Mouse (Mus musculus): ENCODE measurements at regions not wholly inside any gene's neighbourhood (a gene's known extent, or its start where the extent isn't known, plus 50 kb on each side); places are given as distances from the start of the nearest gene placed in this dataset.

DNA sequence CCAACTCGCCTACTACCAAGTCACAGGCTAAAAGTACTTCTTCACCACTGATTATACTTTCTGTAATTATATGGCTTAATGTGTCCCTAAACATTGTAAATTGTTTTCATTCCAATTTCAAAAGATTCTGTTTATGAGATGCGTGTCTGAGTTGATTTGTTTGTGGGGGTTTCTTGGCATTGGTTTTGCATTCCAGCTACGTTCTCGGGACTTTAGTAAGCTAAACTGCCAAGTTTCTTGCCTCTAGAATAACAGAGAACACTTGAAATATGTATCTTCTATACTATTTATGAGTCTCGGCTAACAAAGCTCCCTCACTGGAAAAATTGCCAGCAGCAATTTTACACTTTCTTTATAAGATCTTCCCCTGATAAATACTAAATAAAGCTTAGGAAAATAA is 609.2 kb upstream of the Alcam start:
- no peak for ATAC-seq (replicated peaks; ENCODE audit: low read depth, poor library complexity, severe bottlenecking)

DNA sequence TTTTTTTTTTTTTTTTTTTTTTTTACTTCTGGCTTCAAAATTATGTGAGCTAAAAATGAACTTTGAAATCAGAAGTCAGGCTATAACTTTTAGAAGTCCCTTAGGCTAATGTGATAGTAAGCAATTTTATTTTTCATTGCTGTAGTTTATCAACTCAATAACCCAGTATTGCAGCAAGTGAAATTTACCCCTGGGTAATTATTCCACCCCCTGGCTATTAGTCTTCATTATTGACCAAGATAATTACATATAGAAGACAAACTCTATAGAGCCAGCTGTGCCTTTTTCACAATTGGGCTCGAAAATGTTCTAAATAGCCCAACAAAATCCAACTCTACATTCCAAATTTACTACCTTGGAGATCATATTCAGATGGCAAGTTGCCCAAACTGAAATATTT is 572.2 kb upstream of the Alcam start:
- no peak for ATAC-seq (replicated peaks; ENCODE audit: low read depth, poor library complexity, severe bottlenecking)

DNA sequence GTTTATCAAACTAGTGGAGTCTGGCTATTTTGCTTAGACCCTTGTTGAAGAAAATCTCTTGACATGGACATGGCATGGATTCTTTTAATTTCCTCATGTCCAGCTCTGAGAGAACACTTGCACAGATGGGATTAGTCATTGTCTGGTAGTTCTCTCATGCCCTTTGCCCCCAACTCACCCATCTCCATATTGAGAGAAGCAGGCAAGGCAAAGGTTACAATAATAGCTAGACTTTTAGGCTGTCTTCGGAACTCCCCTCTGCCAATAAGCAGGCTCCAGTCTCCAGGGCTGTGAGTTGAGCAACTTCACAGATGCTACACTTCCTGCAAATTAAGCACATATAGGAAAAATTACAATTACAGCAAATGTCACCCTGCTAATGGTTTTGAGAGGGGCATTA is 558.0 kb upstream of the Alcam start:
- no peak for ATAC-seq (replicated peaks; ENCODE audit: low read depth, poor library complexity, severe bottlenecking)

DNA sequence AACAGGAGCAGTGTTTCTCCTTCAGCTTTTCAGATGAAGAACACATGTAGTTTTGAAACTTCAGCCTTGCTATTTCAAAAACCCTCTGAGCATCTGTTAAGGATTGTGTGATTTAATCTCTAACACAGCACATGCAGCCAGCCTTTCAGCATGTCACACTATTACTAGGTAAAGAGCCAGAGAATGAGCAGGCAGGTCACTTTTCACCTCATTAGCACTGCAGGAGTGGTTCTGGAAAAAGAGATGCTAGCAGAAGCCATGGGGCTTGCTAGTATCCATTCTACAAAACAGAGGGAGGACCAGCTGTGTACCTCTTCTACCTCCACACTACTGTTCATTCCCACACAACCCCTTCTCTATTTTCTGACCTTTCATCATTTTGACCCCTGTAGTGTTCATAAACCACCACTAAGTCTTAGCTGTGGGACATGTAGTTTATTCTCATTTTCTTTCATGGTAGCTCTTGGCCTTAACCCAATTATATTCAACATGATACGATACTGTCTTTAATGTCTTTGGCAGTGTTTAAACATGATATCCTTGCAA is 535.1 kb upstream of the Alcam start:
- ATAC-seq (replicated peaks; ENCODE audit: low read depth, poor library complexity, severe bottlenecking) = no peak

DNA sequence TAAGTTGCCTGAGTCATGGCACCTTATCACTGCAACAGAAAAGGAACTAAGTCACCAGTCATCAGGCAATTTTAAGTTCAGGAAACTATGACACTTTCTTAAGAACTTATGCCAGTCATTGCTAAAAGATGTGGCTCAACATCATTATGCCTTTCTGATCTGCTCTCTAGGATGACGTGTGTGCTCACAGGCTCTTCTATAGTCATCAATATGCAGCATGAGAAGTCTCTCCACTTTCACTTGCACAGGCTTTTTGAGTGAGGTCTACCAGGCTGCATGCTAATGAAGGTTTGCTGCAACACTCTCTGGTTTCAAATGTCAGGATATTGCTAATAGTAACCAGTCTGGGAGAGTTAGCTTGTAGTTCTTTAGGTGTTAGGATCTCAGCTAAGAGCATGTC is 530.5 kb upstream of the Alcam start:
- ATAC-seq (replicated peaks; ENCODE audit: low read depth, poor library complexity, severe bottlenecking) = no peak

DNA sequence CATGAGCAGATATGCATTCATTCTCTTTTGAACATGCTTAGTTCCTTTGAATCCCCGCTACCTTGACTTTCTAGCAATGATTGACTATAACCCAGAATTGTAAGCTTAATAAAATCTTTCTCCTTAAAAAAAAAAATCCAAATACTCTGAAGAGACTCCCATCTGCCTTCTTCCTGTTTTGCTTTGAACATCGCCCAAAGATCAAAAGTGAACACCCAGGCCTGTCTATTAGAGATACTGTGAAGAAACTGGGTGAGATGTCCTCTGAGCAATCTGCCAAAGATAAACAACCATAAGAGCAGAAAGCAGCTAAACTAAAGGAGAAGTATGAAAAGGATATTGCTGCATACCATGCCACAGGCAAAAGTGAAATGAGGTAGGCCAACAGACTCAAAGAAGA is 527.1 kb upstream of the Alcam start:
- no peak for ATAC-seq (replicated peaks; ENCODE audit: low read depth, poor library complexity, severe bottlenecking)

DNA sequence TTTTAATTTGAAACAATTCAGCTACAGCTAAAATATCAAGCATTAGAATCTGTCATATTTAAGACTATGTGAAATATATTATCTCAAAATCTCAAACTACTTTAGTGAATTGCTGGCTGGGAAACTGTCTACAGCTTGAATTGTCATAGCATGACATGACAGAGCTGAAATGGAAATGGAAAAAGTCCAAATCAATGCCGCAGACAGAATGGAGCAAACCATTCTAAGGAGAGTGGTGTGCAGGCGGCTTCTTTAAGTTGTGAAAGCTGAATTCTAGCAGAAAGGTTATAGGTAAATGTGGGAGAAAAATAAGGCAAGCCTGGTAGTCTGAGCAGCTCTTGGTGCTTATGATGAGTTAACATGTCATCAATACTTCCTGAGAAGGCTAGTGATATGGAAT is 518.9 kb upstream of the Alcam start:
- ATAC-seq (replicated peaks; ENCODE audit: low read depth, poor library complexity, severe bottlenecking) = no peak

DNA sequence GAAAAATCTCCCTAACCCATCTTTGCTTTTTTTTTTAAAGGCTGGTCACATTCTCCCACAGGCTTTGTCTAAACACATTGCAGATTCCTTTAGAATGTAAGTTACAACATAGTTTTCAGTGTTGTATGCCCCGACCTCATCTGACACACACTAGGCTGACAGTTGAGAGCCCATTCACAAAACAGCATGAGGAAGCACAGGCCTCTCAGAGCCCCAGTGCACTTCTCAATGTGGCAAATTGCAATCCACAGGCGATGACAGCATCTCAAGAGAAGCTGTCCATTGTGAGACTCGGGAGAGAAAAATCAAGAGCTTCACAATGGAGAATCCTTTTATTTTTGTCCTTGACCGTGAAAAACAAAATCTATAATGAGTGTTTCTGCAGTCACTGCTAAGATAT is 493.8 kb upstream of the Alcam start:
- no peak for ATAC-seq (replicated peaks; ENCODE audit: low read depth, poor library complexity, severe bottlenecking)

DNA sequence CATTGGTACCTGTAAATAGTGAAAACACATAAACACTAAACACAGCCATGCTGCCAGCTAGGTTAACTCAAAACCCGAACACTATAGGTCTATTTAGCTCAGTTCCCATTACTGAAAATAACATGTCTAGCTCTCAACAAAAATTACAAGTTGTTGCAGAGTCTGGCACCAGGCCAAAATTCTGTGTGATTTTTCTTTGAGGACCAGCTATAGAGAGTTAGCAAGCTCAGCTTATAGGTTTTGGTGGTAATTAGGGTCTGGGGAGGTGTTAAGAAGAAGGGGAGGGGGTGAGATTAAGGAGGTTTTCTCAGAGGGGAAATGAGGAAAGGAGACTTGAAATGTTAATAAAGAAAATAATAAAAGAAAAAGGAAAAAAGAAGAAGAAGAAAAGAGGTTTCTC is 480.9 kb upstream of the Alcam start:
- no peak for ATAC-seq (replicated peaks; ENCODE audit: low read depth, poor library complexity, severe bottlenecking)

DNA sequence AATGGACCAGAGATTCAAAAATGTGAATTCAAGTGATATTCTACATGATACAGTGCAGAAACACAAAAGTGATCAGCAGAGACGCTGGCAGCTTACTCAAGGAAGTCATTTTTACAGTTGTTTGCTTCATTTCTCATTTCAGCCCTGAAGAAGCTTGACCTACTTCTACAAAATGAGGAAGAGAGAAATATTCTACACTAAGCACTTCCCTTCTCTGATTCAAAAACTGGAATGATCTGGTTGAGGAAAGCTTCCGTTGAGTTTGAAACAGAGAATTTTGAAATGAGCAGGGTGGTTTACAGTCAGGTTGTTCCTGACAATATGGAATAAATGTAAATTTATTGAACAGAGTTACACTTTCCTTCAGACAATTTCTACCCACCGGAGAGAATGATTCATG is 478.1 kb upstream of the Alcam start:
- peak; percentile 54; the same call in 1 of the 2 replicates for ATAC-seq (replicated peaks; ENCODE audit: low read depth, poor library complexity, severe bottlenecking)

DNA sequence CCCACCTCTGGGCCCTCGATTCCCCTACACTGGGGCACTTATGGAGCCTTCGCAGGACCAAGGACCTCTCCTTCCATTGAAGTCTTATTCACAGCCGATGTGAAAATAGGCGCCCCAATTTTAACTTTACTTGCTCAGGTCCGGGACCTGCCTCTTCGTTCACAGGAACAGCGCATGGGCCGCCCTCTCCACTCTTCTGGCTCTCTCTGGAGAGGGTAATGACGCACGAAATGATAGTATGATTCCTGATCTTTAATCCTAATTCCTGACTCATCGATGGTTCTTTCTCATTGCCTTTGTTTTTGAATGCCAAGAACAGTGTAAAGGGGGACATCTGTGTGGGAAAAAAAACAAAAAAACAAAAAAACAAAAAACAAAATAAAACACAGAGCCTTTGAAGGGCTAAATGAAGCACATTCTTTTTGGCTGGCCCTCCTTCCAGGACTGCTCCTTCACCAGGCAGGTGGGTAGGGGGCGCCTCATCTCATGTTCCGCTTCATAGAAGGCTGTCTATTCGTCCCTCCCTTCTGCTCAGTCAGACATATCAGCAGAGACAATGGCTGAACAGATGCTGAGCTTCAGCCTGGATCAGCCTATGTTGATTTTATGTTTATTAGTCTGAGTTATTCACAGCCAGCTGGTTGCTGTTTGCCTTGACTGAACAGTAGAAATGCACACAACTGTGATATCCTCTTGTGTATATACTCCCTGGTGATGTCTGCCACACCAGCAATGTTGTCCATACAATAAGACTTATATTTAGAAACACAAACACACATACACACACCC is 438.8 kb upstream of the Alcam start:
- ATAC-seq (replicated peaks; ENCODE audit: low read depth, poor library complexity, severe bottlenecking) = no peak

DNA sequence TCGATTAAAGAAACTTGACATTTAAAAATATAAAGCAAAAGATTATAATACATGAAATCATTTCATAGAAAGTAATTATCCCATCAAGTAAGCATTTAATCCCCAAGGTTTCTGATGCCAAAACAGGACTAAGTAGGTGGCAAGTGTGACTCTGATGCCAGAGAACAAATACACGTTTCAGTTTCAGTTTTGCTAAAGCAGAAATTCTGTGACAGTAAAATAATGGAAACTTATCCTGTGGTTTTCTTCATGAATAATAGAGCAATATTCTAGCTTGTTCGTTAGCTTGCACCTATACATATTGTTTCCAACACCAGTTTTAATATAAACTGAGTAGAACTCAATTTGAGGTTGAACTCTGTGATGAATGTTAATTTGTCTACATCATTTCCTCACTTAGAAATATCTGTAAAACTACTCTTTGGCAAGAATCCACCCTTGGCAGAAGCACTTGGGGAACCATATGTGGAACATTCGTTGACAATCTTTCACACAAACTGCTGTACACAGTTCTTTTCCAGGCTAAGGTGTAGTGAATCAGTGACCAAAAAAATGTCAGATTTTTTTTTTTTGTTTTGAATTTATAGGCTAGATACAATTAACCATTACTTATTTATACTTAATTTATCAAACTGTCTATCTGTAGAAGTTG is 425.7 kb upstream of the Alcam start:
- peak; percentile 50 for ATAC-seq (replicated peaks; ENCODE audit: low read depth, poor library complexity, severe bottlenecking)

DNA sequence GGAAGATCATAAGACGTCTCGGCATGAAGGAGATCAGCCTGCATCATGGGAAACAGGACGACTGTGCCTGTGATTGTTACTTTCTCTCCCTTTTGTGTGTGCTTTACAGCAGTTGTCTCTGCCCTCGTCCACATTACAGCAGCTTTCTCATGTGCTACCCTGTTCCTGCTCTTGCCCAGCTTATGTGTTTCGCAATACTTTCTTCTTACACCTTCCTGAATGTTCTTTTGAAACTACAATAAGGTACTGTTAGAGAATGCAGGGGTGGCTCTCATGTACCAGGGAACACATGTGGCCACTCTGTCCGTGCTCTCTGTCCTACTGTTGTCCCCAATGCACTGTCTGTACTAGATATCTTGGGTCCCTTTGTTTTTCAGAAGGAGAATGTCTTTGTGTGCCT is 414.0 kb upstream of the Alcam start:
- 0 out of 2 replicates have a peak, but pooled peaks have one; percentile 42 for ATAC-seq (replicated peaks; ENCODE audit: low read depth, poor library complexity, severe bottlenecking)

DNA sequence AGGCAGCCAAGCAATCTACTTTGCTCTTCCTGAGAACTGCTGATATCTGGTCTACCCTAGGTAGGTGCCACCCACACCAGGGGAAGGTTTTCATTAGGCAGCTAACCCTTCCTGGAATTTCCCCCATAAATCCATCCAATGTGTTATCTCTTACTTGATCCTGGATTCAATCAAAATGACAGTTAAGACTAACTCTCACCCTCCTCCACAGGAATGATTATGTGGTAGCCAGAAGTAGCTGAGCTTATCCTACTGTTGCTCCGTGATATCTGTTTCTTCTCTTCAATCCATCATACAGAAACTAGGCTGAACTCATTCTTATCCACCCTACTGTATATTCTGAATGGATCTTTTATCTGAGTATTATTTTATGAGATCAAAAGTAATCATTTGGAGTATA is 409.7 kb upstream of the Alcam start:
- no peak for ATAC-seq (replicated peaks; ENCODE audit: low read depth, poor library complexity, severe bottlenecking)

DNA sequence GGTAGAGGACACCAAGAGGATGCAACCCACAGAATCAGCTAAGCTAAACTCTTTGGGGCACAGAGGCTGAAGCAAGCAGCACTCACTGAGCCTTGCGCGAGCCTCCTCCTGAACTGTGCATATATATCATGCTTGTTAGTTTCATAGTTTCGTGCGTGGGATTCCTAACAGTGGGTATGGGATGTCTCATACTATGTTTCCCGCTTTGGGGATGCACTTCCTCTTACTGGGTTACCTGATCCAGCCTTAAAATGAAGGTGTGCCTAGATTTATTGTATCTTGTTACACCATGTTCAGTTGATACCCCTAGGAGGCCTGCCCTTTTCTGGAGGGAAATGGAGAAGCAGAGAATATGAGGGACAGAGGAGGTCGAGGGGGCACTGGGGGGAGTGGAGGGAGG is 407.4 kb upstream of the Alcam start:
- ATAC-seq (replicated peaks; ENCODE audit: low read depth, poor library complexity, severe bottlenecking) = no peak

DNA sequence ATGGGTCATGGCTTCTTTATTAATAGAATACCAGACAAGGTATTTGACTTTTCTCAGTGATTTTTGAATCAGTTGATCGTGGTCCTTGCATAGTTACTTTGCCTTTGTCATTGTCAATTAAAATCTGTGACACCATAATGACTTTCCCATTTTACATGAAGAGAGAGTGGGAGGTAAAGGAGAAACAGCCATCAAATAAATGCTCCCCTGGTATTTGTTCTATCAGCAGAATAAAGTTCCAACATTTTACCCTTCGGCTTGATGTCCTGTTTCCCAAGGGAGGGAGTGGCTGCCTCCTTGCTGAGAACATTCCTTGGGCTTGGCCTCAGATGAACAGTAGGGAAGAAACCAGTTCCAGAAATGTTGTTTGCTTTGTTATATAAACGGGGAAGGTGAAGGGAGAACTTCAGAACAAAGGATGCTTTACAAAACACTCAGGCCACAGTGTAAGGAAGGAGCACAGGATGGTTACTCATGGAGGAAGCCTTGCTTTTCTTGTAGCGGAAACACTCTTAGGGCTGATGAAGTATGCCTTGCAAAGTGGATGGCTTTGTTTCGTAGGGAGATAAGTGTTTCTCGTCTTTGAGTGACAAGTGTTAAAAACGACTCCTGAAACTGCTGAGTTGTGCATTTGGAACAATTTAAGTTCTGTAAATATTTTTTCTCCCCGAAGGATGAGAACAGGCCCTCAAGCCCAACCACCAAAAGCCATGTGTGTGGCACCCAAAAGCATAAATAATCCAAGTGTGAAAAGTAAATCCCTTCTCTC is 404.8 kb upstream of the Alcam start:
- ATAC-seq (replicated peaks; ENCODE audit: low read depth, poor library complexity, severe bottlenecking) = no peak

DNA sequence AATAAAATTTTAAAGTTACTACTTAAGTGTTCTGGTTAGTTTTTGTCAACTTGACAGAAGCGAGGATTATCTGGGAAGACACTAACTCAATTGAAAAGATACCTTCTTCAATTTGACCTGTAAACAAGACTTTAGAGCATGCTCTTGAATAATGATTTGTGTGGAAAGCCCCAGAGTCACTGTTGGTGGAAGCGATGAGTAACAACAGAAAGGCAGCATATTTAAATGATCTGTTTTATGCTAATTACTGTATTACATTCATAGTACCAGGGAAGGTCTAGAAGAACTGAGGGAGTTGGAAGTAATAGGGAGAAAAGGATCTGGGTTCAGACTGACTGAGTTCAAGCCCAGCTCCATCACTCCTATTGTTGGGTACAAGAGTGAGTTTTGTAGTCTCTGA is 397.3 kb upstream of the Alcam start:
- ATAC-seq (replicated peaks; ENCODE audit: low read depth, poor library complexity, severe bottlenecking) = no peak

DNA sequence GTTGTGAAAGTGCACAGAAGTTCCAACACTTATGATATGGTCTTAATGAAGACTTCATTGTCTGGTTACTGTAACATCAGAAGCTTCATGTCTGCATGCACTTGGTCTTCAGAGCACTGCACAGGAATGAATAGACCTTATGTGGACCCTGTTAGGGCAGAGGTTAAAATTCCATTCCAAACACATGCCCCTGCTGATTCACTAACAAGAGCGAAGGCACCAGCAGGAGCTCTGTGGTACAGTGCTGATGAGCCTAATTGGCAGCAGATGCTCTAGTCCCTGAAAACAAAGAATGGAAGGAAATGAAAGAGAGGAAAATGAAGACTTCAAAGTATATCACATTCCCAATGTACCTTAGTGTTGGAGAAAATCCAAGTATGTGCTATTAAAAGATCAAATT is 365.1 kb upstream of the Alcam start:
- no peak for ATAC-seq (replicated peaks; ENCODE audit: low read depth, poor library complexity, severe bottlenecking)

DNA sequence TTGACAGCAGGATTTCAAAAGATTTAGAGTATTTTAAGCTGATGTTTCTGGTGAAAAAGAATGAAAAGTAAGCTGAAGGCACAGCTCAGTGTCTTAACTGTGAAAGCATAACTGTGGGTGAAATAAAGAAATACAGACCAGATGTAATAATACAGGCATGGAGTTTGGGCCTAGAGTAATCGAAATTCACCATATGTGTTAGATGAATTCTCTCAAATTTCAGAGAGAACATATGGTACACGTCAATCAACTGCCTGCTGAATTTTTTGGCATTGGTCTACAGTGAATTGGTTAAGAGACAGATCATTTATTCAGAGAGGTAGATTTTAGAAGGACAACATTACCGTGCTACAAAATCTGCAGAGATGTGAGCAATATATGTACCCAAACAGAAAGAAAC is 357.3 kb upstream of the Alcam start:
- no peak for ATAC-seq (replicated peaks; ENCODE audit: low read depth, poor library complexity, severe bottlenecking)

DNA sequence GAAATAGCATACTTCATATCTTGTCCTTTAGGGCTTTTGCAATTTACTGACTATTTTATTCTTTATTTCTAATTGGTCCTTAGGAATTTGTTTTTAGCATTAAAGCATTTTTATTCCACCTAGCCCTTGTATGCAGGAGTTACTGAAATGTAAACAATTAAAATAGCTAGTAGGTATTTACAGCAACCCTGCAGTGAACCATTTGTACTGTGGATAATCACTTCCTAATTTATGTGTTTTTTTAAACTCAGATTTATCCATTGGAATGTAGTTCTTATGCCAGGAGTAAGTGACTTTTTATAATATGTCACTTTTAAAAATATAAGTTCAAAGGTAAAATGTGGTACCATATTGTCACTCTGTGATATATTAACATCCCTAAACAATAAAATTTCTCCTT is 350.5 kb upstream of the Alcam start:
- ATAC-seq (replicated peaks; ENCODE audit: low read depth, poor library complexity, severe bottlenecking) = no peak

All from common myeloid progenitor, adult 5-6 weeks (primary cell).